Mouse (Mus musculus): Measurements from ENCODE around the gene Slc2a3.

DNA sequence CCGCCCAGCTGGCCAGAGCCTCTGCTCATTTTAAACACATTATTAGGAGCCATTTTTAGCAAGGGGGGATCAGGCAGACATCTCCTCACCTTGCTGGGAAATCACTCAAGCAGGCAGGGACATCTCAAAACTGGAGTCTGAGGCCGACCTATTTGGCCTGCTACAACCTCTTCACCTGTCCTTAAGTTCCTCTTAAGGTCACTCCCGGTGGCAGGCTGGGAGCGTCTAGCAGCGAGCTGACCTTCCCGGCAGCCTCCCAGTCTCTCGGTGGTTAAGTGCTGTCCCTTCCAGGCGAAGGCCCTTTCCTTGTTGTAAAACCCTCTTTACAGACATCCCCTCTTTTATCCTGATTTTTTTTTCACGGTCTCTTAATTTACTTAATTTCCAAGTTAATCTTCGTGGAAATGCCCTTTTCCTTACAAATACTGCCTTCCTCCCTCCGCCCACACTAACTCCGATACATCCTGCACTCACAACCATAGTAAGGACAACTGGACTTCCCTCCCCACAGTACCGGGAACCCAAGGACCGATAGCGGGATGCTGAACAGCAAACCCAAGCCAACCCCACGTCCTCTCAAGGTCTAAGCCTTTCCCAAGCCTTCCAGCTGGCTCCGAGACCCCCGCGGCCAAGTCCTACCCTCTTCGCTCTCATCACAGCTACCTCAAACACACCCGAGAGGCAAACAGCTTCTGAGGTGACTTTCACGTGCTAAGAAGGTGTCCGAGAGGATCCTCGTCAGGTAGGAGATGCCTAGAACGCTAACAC, 59.8 kb downstream of the Slc2a3 start:
- TF ChIP-seq CTCF (IDR thresholded peaks at IDR 0.05; ENCODE audit: control insufficient read depth, insufficient read depth, low read length), result no peak
- TF ChIP-seq POLR2A (IDR thresholded peaks at IDR 0.05; ENCODE audit: borderline replicate concordance, control insufficient read depth, low read depth, low read length), result no peak
